Mouse (Mus musculus) mesoderm, embryonic 11.5 days (tissue): Measurements from ENCODE around the gene Gm4301.
"Not testable (repeated sequence)": the region's sequence is repeated elsewhere in the genome, so short reads cannot be mapped to it uniquely, and the experiment has no call there.

Experiments
- DNase-seq: peaks from one replicate; pipeline ENCODE4 v3.0.0-alpha.2; 2012; ENCODE audit warnings: low read depth, low spot score

Gm4301 gene

DNA sequence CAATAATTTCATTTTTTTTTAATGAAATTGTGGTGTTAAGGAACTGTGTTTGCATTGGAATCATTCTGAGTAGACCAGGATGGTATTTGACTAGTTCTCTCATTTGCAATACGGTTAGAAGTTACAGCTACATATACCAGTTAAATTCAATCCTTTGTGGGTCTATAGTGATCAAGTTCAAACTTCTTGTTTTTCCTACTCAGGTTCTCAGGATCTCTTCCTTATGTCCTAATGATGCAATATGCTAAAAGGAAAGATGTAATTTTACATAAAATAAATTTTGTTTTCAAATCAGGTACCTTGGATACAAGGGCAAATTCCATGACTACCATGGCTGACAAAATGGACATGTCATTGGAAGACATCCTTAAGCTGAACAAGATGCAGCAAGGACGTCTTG is at the start of gene Gm4301:
Gene Gm4301, plus strand, starts transcription at position 301 of the 400 bp plus-strand sequence.
- not testable (repeated sequence) for DNase-seq

DNA sequence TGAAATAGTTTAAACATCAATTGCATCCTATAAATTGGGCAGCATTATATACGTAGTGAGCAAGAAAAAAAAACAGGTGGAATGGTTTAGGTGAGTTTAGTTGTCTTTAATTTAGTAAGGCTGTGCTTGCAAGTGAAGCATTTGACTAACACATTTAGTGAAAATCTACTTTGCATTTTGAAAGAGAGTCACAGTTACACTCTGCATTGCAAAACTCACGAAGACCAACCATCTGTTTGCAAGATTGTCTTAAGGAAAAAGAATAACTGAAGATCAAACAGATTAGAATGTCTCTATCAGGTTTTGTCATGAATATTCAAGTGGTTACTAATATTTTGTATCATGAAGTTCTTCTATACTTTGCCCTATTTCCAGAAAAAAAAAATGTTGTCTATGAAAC is 39.4 kb upstream of the Gm4301 start:
- DNase-seq = no peak

DNA sequence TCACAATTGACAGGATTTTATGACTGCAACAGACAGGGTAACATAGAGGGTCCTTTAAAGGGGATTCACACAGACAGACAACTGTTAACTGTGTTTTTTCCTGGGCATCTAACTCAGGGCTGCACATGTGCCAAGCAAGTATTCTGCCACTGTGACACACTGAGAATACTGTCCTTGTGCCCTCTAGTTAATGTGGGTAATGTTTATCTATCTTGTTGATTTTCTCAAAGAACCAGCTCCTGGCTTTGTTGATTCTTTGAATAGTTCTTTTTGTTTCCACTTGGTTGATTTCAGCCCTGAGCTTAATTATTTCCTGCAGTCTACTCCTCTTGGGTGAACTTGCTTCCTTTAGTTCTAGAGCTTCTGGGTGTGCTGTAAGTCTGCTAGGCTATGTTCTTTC is 35.4 kb upstream of the Gm4301 start:
- not testable (repeated sequence) for DNase-seq

- DNase-seq = not testable (repeated sequence)
Measured at GRCm38 (mm10) chr10:100340536-100340935, 5.1 kb downstream of the Gm4301 start, which contains the start of gene Gm4302. Gene Gm4302, plus strand, starts transcription at chr10:100340836.

GRCm38 (mm10) chr10:100345672-100346071 is 10.2 kb downstream of the Gm4301 start, which contains the start of gene Gm4303:
Gene Gm4303, plus strand, starts transcription at chr10:100345972.
- DNase-seq = not testable (repeated sequence)

DNA sequence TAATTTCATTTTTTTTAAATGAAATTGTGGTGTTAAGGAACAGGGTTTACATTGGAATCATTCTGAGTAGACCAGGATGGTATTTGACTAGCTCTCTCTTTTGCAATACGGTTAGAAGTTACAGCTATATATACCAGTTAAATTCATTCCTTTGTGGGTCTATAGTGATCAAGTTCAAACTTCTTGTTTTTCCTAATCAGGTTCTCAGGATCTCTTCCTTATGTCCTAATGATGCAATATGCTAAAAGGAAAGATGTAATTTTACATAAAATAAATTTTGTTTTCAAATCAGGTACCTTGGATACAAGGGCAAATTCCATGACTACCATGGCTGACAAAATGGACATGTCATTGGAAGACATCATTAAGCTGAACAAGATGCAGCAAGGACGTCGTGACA is 15.3 kb downstream of the Gm4301 start, which contains the start of gene Gm4305:
Gene Gm4305, plus strand, starts transcription at position 301 of the 400 bp plus-strand sequence.
- DNase-seq = not testable (repeated sequence)

GRCm38 (mm10) chr10:100356841-100357240 is 21.4 kb downstream of the Gm4301 start:
- not testable (repeated sequence) for DNase-seq

GRCm38 (mm10) chr10:100361038-100361437 is 25.6 kb downstream of the Gm4301 start, which contains the start of gene Gm4307:
Gene Gm4307, plus strand, starts transcription at chr10:100361338.
- DNase-seq = not testable (repeated sequence)

- not testable (repeated sequence) for DNase-seq
Measured at GRCm38 (mm10) chr10:100382460-100382859, 47.0 kb downstream of the Gm4301 start, which contains the start of gene Gm4312. Gene Gm4312, minus strand, starts transcription at chr10:100382560.
